In genomic region chr8:15729075-15729474, GRCm38 (mm10) we compare ENCODE assay signal across 8 mouse cellular contexts.
DNase-seq lines count a peak whose midpoint lies in the region; ATAC-seq and TF ChIP-seq lines count a peak whose summit lies in the region.

No protein-coding gene starts in this region.

- no peaks in the 10 kb centered on the region for H3K4me1 ChIP-seq in stomach, embryonic 14.5 days (ENCODE audit: control insufficient read depth, insufficient read depth, low read length)

- no peaks in the 10 kb centered on the region for H3K27me3 ChIP-seq in stomach, embryonic 14.5 days (ENCODE audit: control insufficient read depth, insufficient read depth, low read length)

- intact Hi-C loops in gastrocnemius, adult 2 months (cut with DNase I), result loop anchor here (2.0 kb wide), 1 partner anchor 506 kb away; no protein-coding TSS in a partner anchor

- H3K9ac ChIP-seq in stomach, embryonic 14.5 days (replicated peaks; ENCODE audit: low read depth, low read length), result no peak overlapping the region

- no peaks in the 10 kb centered on the region for H3K36me3 ChIP-seq in stomach, embryonic 14.5 days (ENCODE audit: control insufficient read depth, insufficient read depth, low read length)

- TF ChIP-seq CTCF in gastrocnemius, adult 2 months (IDR thresholded peaks at IDR 0.05), result peak; percentile 68
- peak; percentile 91 for TF ChIP-seq CTCF in layer of hippocampus, adult 2 months (conservative IDR thresholded peaks at IDR 0.05)

- no peak overlapping the region for H3K4me3 ChIP-seq in gastrocnemius, adult 2 months
- H3K4me3 ChIP-seq in layer of hippocampus, adult 2 months, result no peak overlapping the region
- H3K4me3 ChIP-seq in stomach, embryonic 14.5 days (ENCODE audit: low read depth, low read length), result no peak overlapping the region

- H3K9me3 ChIP-seq in stomach, embryonic 14.5 days (ENCODE audit: control insufficient read depth, low read depth, low read length), result no peaks in the 10 kb centered on the region

- no peak overlapping the region for H3K4me2 ChIP-seq in stomach, embryonic 14.5 days (replicated peaks; ENCODE audit: low read depth, low read length)

- ATAC-seq in stomach, embryonic 14.5 days (ENCODE audit: insufficient number of reproducible peaks, insufficient read depth, low FRiP score, low read depth), result 0 out of 2 replicates have a peak, but pooled peaks have one; percentile 42

- 5% methylated on average over 1 of the region's 1 CpGs for WGBS in stomach, embryonic 14.5 days

- peak; percentile 11 for DNase-seq in thymus, postnatal 4 days
- DNase-seq in thymus, postnatal 0 days (ENCODE audit: low spot score), result no peak
- peak; percentile 83 to 86 for DNase-seq in cerebellum, postnatal 14 days
- peak; percentile 58 for DNase-seq in gastrocnemius, adult 2 months
- peak; percentile 52 to 73 for DNase-seq in layer of hippocampus, adult 2 months (ENCODE audit: low spot score in 2 of 2)
- DNase-seq in lung, postnatal 10 days, result peak; percentile 34
- DNase-seq in B cell, adult 2 months, result no peak

- H3K27ac ChIP-seq in gastrocnemius, adult 2 months, result no peak overlapping the region
- no peak overlapping the region for H3K27ac ChIP-seq in layer of hippocampus, adult 2 months
- H3K27ac ChIP-seq in stomach, embryonic 14.5 days (ENCODE audit: low read length), result no peak overlapping the region

Comparison
In these comparisons a context has a peak if more than half of its experiments do, and no peak if none do; other contexts are left out.
1. DNase-seq: peak in thymus, postnatal 4 days (single experiment), cerebellum, postnatal 14 days (2 of 2), gastrocnemius, adult 2 months (single experiment), layer of hippocampus, adult 2 months (2 of 2) and lung, postnatal 10 days (single experiment); none in thymus, postnatal 0 days (single experiment) and B cell, adult 2 months (0 of 2).